Mouse (Mus musculus): ENCODE data around the gene Itga3. TPM values are rescaled to one million over a fixed set of nuclear protein-coding genes. Genes with fewer than 3 reads are reported as not detected.

The Itga3 gene
- polyA plus RNA-seq, 1 experiment from 2014 or later, result 16.7 TPM

- no peak overlapping the region for H3K4me3 ChIP-seq (ENCODE audit: low read length)
- ATAC-seq, result no peak
- peak overlapping the region; percentile 20; the same call in 1 of the 2 replicates for H3K27ac ChIP-seq (ENCODE audit: low read depth, low read length)
- WGBS, result 29% methylated on average over 13 of the region's 13 CpGs
- H3K9me3 ChIP-seq (ENCODE audit: control insufficient read depth, low read length), result no peaks in the 10 kb centered on the region
- H3K36me3 ChIP-seq (ENCODE audit: control insufficient read depth, insufficient read depth, low read length), result peaks cover 22% of the 10 kb centered on the region
- H3K4me1 ChIP-seq (ENCODE audit: control insufficient read depth, insufficient read depth, low read depth, low read length), result no peaks in the 10 kb centered on the region; the same call in 1 of the 2 replicates
- no peak overlapping the region for H3K9ac ChIP-seq (ENCODE audit: low read depth, low read length)
- H3K27me3 ChIP-seq (replicated peaks; ENCODE audit: control insufficient read depth, insufficient read depth, low read length), result no peaks in the 10 kb centered on the region
- H3K4me2 ChIP-seq (ENCODE audit: low read length), result no peak overlapping the region
These were observed 48.6 kb downstream of the Itga3 start for GRCm38 (mm10) chr11:95027850-95028470.

- WGBS, result 83% methylated on average over 6 of the region's 6 CpGs
- no peaks in the 10 kb centered on the region; the same call in 1 of the 2 replicates for H3K4me1 ChIP-seq (ENCODE audit: control insufficient read depth, insufficient read depth, low read depth, low read length)
- no peaks in the 10 kb centered on the region for H3K27me3 ChIP-seq (replicated peaks; ENCODE audit: control insufficient read depth, insufficient read depth, low read length)
- H3K9ac ChIP-seq (ENCODE audit: low read depth, low read length), result no peak overlapping the region
- no peak overlapping the region for H3K4me3 ChIP-seq (ENCODE audit: low read length)
- peaks cover 33% of the 10 kb centered on the region for H3K36me3 ChIP-seq (ENCODE audit: control insufficient read depth, insufficient read depth, low read length)
- H3K9me3 ChIP-seq (ENCODE audit: control insufficient read depth, low read length), result no peaks in the 10 kb centered on the region
- ATAC-seq, result no peak
- H3K27ac ChIP-seq (ENCODE audit: low read depth, low read length), result no peak overlapping the region; the same call in 1 of the 2 replicates
- no peak overlapping the region for H3K4me2 ChIP-seq (ENCODE audit: low read length)
These were observed 49.8 kb downstream of the Itga3 start for GRCm38 (mm10) chr11:95026849-95027248.

GRCm38 (mm10) chr11:95026090-95026542 is 50.5 kb downstream of the Itga3 start:
- Histone ChIP-seq H3K27ac (ENCODE audit: low read depth, low read length) (no peak overlapping the region), H3K36me3 (ENCODE audit: control insufficient read depth, insufficient read depth, low read length) (peaks cover 40% of the 10 kb centered on the region), H3K4me1 (ENCODE audit: control insufficient read depth, insufficient read depth, low read depth, low read length) (no peaks in the 10 kb centered on the region; the same call in 1 of the 2 replicates), H3K9ac (ENCODE audit: low read depth, low read length) (no peak overlapping the region), H3K4me2 (ENCODE audit: low read length) (no peak overlapping the region), H3K9me3 (ENCODE audit: control insufficient read depth, low read length) (no peaks in the 10 kb centered on the region), H3K4me3 (ENCODE audit: low read length) (no peak overlapping the region), H3K27me3 (replicated peaks; ENCODE audit: control insufficient read depth, insufficient read depth, low read length) (no peaks in the 10 kb centered on the region)
- no peak for ATAC-seq
- WGBS, result 73% methylated on average over 6 of the region's 6 CpGs

- Histone ChIP-seq H3K4me3 (ENCODE audit: low read length) (no peak overlapping the region), H3K9ac (ENCODE audit: low read depth, low read length) (no peak overlapping the region), H3K9me3 (ENCODE audit: control insufficient read depth, low read length) (no peaks in the 10 kb centered on the region), H3K27me3 (replicated peaks; ENCODE audit: control insufficient read depth, insufficient read depth, low read length) (no peaks in the 10 kb centered on the region), H3K4me1 (ENCODE audit: control insufficient read depth, insufficient read depth, low read depth, low read length) (no peaks in the 10 kb centered on the region; the same call in 1 of the 2 replicates), H3K36me3 (ENCODE audit: control insufficient read depth, insufficient read depth, low read length) (peaks cover 44% of the 10 kb centered on the region), H3K4me2 (ENCODE audit: low read length) (no peak overlapping the region), H3K27ac (ENCODE audit: low read depth, low read length) (peak overlapping the region; percentile 71; the same call in 1 of the 2 replicates)
- no peak for ATAC-seq
- WGBS, result 81% methylated on average over 11 of the region's 11 CpGs
These were observed 51.2 kb downstream of the Itga3 start for GRCm38 (mm10) chr11:95025227-95026012.

- Histone ChIP-seq H3K27ac (ENCODE audit: low read depth, low read length) (peak overlapping the region; percentile 71), H3K9me3 (ENCODE audit: control insufficient read depth, low read length) (no peaks in the 10 kb centered on the region), H3K27me3 (replicated peaks; ENCODE audit: control insufficient read depth, insufficient read depth, low read length) (no peaks in the 10 kb centered on the region), H3K4me2 (ENCODE audit: low read length) (no peak overlapping the region), H3K4me1 (ENCODE audit: control insufficient read depth, insufficient read depth, low read depth, low read length) (no peaks in the 10 kb centered on the region; the same call in 1 of the 2 replicates), H3K36me3 (ENCODE audit: control insufficient read depth, insufficient read depth, low read length) (peaks cover 47% of the 10 kb centered on the region), H3K4me3 (ENCODE audit: low read length) (no peak overlapping the region), H3K9ac (ENCODE audit: low read depth, low read length) (no peak overlapping the region)
- no peak; the same call in 1 of the 2 replicates for ATAC-seq
- WGBS, result 59% methylated on average over 28 of the region's 29 CpGs
These were observed 52.0 kb downstream of the Itga3 start for GRCm38 (mm10) chr11:95024439-95025184.

GRCm38 (mm10) chr11:95023481-95023880 is 53.1 kb downstream of the Itga3 start:
- no peak overlapping the region for H3K4me2 ChIP-seq (ENCODE audit: low read length)

GRCm38 (mm10) chr11:95022237-95022992 is 54.2 kb downstream of the Itga3 start:
- Histone ChIP-seq H3K4me1 (ENCODE audit: control insufficient read depth, insufficient read depth, low read depth, low read length) (no peaks in the 10 kb centered on the region; the same call in 1 of the 2 replicates), H3K27ac (ENCODE audit: low read depth, low read length) (no peak overlapping the region), H3K36me3 (ENCODE audit: control insufficient read depth, insufficient read depth, low read length) (peaks cover 47% of the 10 kb centered on the region), H3K27me3 (replicated peaks; ENCODE audit: control insufficient read depth, insufficient read depth, low read length) (no peaks in the 10 kb centered on the region), H3K4me3 (ENCODE audit: low read length) (no peak overlapping the region), H3K9ac (ENCODE audit: low read depth, low read length) (no peak overlapping the region), H3K9me3 (ENCODE audit: control insufficient read depth, low read length) (no peaks in the 10 kb centered on the region), H3K4me2 (ENCODE audit: low read length) (no peak overlapping the region)
- no peak for ATAC-seq
- WGBS, result 78% methylated on average over 10 of the region's 10 CpGs

More at GRCm38 (mm10) chr11:95023481-95023880, 53.1 kb downstream of the Itga3 start:
- Histone ChIP-seq H3K4me1 (ENCODE audit: control insufficient read depth, insufficient read depth, low read depth, low read length) (no peaks in the 10 kb centered on the region; the same call in 1 of the 2 replicates), H3K36me3 (ENCODE audit: control insufficient read depth, insufficient read depth, low read length) (peaks cover 47% of the 10 kb centered on the region), H3K4me3 (ENCODE audit: low read length) (no peak overlapping the region), H3K27ac (ENCODE audit: low read depth, low read length) (peak overlapping the region; percentile 13; the same call in 1 of the 2 replicates), H3K27me3 (replicated peaks; ENCODE audit: control insufficient read depth, insufficient read depth, low read length) (no peaks in the 10 kb centered on the region), H3K9ac (ENCODE audit: low read depth, low read length) (no peak overlapping the region), H3K9me3 (ENCODE audit: control insufficient read depth, low read length) (no peaks in the 10 kb centered on the region)
- 95% methylated on average over 9 of the region's 9 CpGs for WGBS
- ATAC-seq, result no peak

GRCm38 (mm10) chr11:95015484-95015883 is 61.1 kb downstream of the Itga3 start:
- no peaks in the 10 kb centered on the region for H3K9me3 ChIP-seq (ENCODE audit: control insufficient read depth, low read length)
- no peak overlapping the region for H3K27ac ChIP-seq (ENCODE audit: low read depth, low read length)
- no peak overlapping the region for H3K9ac ChIP-seq (ENCODE audit: low read depth, low read length)
- H3K4me2 ChIP-seq (ENCODE audit: low read length), result no peak overlapping the region
- peaks cover 27% of the 10 kb centered on the region for H3K4me1 ChIP-seq (ENCODE audit: control insufficient read depth, insufficient read depth, low read depth, low read length)
- no peak for ATAC-seq
- H3K27me3 ChIP-seq (replicated peaks; ENCODE audit: control insufficient read depth, insufficient read depth, low read length), result no peaks in the 10 kb centered on the region
- H3K4me3 ChIP-seq (ENCODE audit: low read length), result no peak overlapping the region
- 70% methylated on average over 3 of the region's 3 CpGs for WGBS
- H3K36me3 ChIP-seq (ENCODE audit: control insufficient read depth, insufficient read depth, low read length), result peaks cover 8% of the 10 kb centered on the region
